Comparison of ENCODE assay signal across 18 mouse cellular contexts in the genomic region with DNA sequence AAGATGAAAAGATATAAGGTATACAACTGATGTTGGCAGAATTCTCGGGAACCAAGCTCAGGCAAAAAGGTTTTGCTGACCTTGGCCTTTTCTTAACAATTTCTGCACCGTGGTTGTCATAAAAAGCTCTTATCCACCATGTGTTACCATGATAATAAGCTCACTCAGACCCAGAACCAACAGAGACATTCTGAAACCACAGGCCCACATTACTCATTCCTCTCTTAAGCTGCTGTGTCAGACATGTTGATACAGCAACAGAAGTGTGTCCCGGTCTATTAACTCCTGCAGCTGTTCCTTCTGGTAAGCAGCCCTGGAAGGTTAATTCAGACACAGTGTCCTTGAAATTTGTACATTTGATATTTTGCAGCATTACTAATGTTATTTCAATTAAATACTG.
DNase-seq lines count a peak whose midpoint lies in the region; ATAC-seq and TF ChIP-seq lines count a peak whose summit lies in the region.
"Had no signal": no experiment of that assay in that cellular context is flagged by ENCODE, and none has a peak within 500 bp of the region (broad histone marks: within the 10 kb centered on the region; RNA-seq: fewer than 3 reads in every experiment).

No protein-coding gene starts in this region.

- 56% methylated on average over 3 of the region's 3 CpGs for WGBS in kidney, embryonic 14.5 days

- H3ac ChIP-seq in C2C12 (ENCODE audit: control insufficient read depth, insufficient read length, low read depth): no peak overlapping the region

- peak; percentile 55; the same call in 1 of the 2 replicates for ATAC-seq in kidney, embryonic 14.5 days (ENCODE audit: low FRiP score, low TSS enrichment)
- ATAC-seq: forebrain, embryonic 15.5 days; midbrain, embryonic 15.5 days had no signal

- H3K9me3 ChIP-seq in kidney, embryonic 14.5 days (ENCODE audit: control insufficient read depth, low read length): peaks cover 2% of the 10 kb centered on the region; the same call in 1 of the 2 replicates

- H3K27me3 ChIP-seq in kidney, embryonic 14.5 days (ENCODE audit: control insufficient read depth, insufficient read depth, low read length): no peaks in the 10 kb centered on the region
- no peaks in the 10 kb centered on the region for H3K27me3 ChIP-seq in C2C12 (ENCODE audit: control insufficient read depth, insufficient read depth, insufficient read length)
- H3K27me3 ChIP-seq: embryonic facial prominence, embryonic 13.5 days; forebrain, embryonic 15.5 days; megakaryocyte, embryonic 14.5 days; midbrain, embryonic 15.5 days; neural tube, embryonic 13.5 days had no signal

- DNase-seq in kidney, adult 8-10 months: no peak
- DNase-seq in 416B (ENCODE audit: low read depth) (peak; percentile 86), R1 (ENCODE audit: low read depth, low spot score) (peak; percentile 57)
- DNase-seq in left cerebral cortex, adult 18-20 months (ENCODE audit: low spot score in 2 of 2): no peak
- DNase-seq in thymus, postnatal 36 days: no peak
- DNase-seq: cerebellum, adult 9-11 months; gastrocnemius, postnatal 36 days; lung, adult 2 months; thymus, postnatal 25 days had no signal

- no peak overlapping the region for H3K4me3 ChIP-seq in kidney, embryonic 14.5 days (ENCODE audit: low read length)
- H3K4me3 ChIP-seq in C2C12 (ENCODE audit: insufficient read depth, poor library complexity, severe bottlenecking): no peak overlapping the region
- H3K4me3 ChIP-seq: embryonic facial prominence, embryonic 13.5 days; forebrain, embryonic 15.5 days; hindbrain, embryonic 10.5 days; megakaryocyte, embryonic 14.5 days; midbrain, embryonic 15.5 days; neural tube, embryonic 13.5 days had no signal

- H3K36me3 ChIP-seq in kidney, embryonic 14.5 days (ENCODE audit: control insufficient read depth, insufficient read depth, low read length): no peaks in the 10 kb centered on the region
- H3K36me3 ChIP-seq in C2C12 (ENCODE audit: control insufficient read depth, insufficient read depth): no peaks in the 10 kb centered on the region
- H3K36me3 ChIP-seq: embryonic facial prominence, embryonic 13.5 days; forebrain, embryonic 15.5 days; hindbrain, embryonic 10.5 days; midbrain, embryonic 15.5 days; neural tube, embryonic 13.5 days had no signal

- H3K27ac ChIP-seq in kidney, embryonic 14.5 days (ENCODE audit: low read depth, low read length): no peak overlapping the region
- H3K27ac ChIP-seq: embryonic facial prominence, embryonic 13.5 days; forebrain, embryonic 15.5 days; hindbrain, embryonic 10.5 days; midbrain, embryonic 15.5 days; neural tube, embryonic 13.5 days had no signal

- H3K4me2 ChIP-seq in kidney, embryonic 14.5 days (replicated peaks; ENCODE audit: low read depth, low read length): no peak overlapping the region
- H3K4me2 ChIP-seq: embryonic facial prominence, embryonic 13.5 days; forebrain, embryonic 15.5 days; liver, embryonic 11.5 days; midbrain, embryonic 15.5 days; neural tube, embryonic 13.5 days had no signal

- no peaks in the 10 kb centered on the region for H3K79me3 ChIP-seq in C2C12 (ENCODE audit: low read depth)

- H3K4me1 ChIP-seq in kidney, embryonic 14.5 days (ENCODE audit: control insufficient read depth, insufficient read depth, low read length): no peaks in the 10 kb centered on the region
- H3K4me1 ChIP-seq: embryonic facial prominence, embryonic 13.5 days; forebrain, embryonic 15.5 days; hindbrain, embryonic 10.5 days; midbrain, embryonic 15.5 days; neural tube, embryonic 13.5 days had no signal

- no peaks in the 10 kb centered on the region for H3K79me2 ChIP-seq in C2C12 (ENCODE audit: control insufficient read depth, insufficient read depth)

- no peak for TF ChIP-seq CTCF in C2C12 (IDR thresholded peaks at IDR 0.05; ENCODE audit: control insufficient read depth, insufficient read depth, insufficient read length)

- H3K9ac ChIP-seq in kidney, embryonic 14.5 days (ENCODE audit: low read depth, low read length): no peak overlapping the region
- H3K9ac ChIP-seq: embryonic facial prominence, embryonic 13.5 days; forebrain, embryonic 15.5 days; midbrain, embryonic 15.5 days; neural tube, embryonic 13.5 days had no signal

TF ChIP-seq in C2C12, 6 proteins besides CTCF, POLR2A, EP300 and RAD21:
- TF ChIP-seq USF1 (IDR thresholded peaks at IDR 0.05; ENCODE audit: low read depth): no peak
- TF ChIP-seq MYOD1 (IDR thresholded peaks at IDR 0.05; ENCODE audit: control insufficient read depth, insufficient read length, low read depth): peak; percentile 90
TF ChIP-seq in C2C12: peak in this region for 1.

Comparison
In these comparisons a context has a peak if more than half of its experiments do, and no peak if none do; other contexts are left out.
1. DNase-seq: peak in 416B (single experiment) and R1 (single experiment); none in kidney, adult 8-10 months (0 of 2), left cerebral cortex, adult 18-20 months (0 of 2) and thymus, postnatal 36 days (0 of 2).